Mouse (Mus musculus) CD4-positive naive resting alpha-beta T cell, adult 76 days (primary cell): ENCODE results near the gene Igf1. TPM values are rescaled to one million over a fixed set of nuclear protein-coding genes. Genes with fewer than 3 reads are reported as not detected.

Experiments
- total RNA-seq: library from RNA; stranded (reverse); gene quantifications from one replicate; pipeline ENCODE4 v1.2.4, GENCODE M21; 2023

Gene Igf1
- 3.5 TPM for total RNA-seq

GRCm38 (mm10) chr10:87858013-87858806 lies at the start of gene Igf1:
Gene Igf1, plus strand, starts transcription at chr10:87858265.

Other genes starting within 250 kb of the Igf1 start
- gene Pmch, start 232.8 kb downstream of the Igf1 start, total RNA-seq, result not detected